Mouse (Mus musculus) neural tube, embryonic 13.5 days (tissue): ENCODE data around the gene Tnrc6c. TPM values are rescaled to one million over a fixed set of nuclear protein-coding genes. Genes with fewer than 3 reads are reported as not detected.

Experiments used
- ATAC-seq: fragments of 200-750 bp; cut with Nextera tagmentation; 2 replicates; pipeline ENCODE4 v1.8.0; 2017; ENCODE audit warnings: low read depth, mild to moderate bottlenecking, moderate TSS enrichment, moderate library complexity
- H3K27ac ChIP-seq: fragments of 300-500 bp; sonication (generic); replicated peaks from 2 replicates; pipeline ENCODE4 v1.5.1; 2015; ENCODE audit warnings: moderate library complexity, mild to moderate bottlenecking, inconsistent platforms
- H3K27me3 ChIP-seq: fragments of 300-500 bp; sonication (generic); 2 replicates; pipeline ENCODE4 v1.6.1; 2015; ENCODE audit warnings: mild to moderate bottlenecking, inconsistent platforms
- H3K36me3 ChIP-seq: fragments of 300-500 bp; sonication (generic); 2 replicates; pipeline ENCODE4 v1.6.1; 2015; ENCODE audit warnings: mild to moderate bottlenecking, inconsistent platforms
- H3K4me1 ChIP-seq: fragments of 300-500 bp; sonication (generic); replicated peaks from 2 replicates; pipeline ENCODE4 v1.6.1; 2015; ENCODE audit warnings: inconsistent platforms
- H3K4me2 ChIP-seq: fragments of 300-500 bp; sonication (generic); 2 replicates; pipeline ENCODE4 v1.6.1; 2015; ENCODE audit warnings: inconsistent platforms, mild to moderate bottlenecking, moderate library complexity
- H3K4me3 ChIP-seq: fragments of 300-500 bp; sonication (generic); 2 replicates; pipeline ENCODE4 v1.5.1; 2015; ENCODE audit warnings: mild to moderate bottlenecking, inconsistent platforms
- H3K9ac ChIP-seq: fragments of 300-500 bp; sonication (generic); 2 replicates; pipeline ENCODE4 v1.6.1; 2015; ENCODE audit warnings: moderate library complexity, mild to moderate bottlenecking, inconsistent platforms
- H3K9me3 ChIP-seq: fragments of 300-500 bp; sonication (generic); 2 replicates; pipeline ENCODE4 v1.6.1; 2016; ENCODE audit warnings: inconsistent platforms
- WGBS: fragments of 180-500 bp; shearing (Covaris S2); methylation state at CpG from one replicate; pipeline ENCODE4 v1.1.7; 2015; 5-methylcytosine and 5-hydroxymethylcytosine counted together
- polyA plus RNA-seq: library from polyadenylated mRNA; unstranded; fragments of >200 nt; fragmentation: Nextera tagmentation; extraction: Ambion mirVana; gene quantifications from 2 replicates; pipeline ENCODE4 v1.2.1, GENCODE M21; 2015

Gene Tnrc6c
- 24.9 and 26.5 TPM in 2 replicates for polyA plus RNA-seq

DNA sequence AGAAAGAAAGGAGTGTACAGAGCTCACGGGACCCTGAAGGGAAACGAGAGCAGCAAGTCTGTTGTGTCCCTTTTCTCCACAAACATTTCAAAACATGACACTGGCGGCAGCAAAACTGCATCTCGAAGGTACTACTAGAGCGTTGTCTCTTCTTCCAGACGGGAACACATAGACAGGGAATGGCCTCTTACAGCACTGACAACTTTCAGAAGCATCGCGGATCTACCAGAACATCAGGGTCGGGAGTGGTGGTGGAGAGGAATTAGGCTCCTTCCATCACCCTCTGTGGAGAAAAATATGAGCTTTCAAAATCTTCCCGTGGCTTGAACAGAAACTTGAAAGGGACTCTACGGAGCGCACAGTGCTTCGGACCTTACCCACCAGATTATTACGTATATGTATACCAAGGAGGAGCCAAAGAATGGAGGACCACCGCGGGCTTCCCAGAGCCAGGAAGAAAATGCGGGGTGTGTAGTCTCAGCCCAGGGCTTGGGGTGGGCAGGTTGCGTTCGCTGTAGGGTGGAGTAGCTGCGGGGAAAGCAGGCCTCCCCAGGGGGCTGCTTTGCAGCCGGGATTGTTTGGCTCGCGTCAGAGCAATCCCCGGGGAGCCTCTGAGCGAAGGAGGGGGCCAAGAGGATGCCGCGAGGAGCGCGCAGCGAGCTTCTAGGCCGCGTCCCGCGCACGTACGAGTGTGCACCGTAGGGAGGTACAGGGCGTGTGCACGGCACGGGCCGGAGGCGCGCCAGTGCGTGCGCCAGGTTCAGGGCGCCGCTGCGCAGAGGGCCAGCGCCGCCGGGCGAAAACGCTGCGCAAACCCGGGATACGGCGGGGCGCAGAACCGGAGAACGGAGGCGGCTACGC, at the start of gene Tnrc6c:
Gene Tnrc6c (plus strand): TSS at position 799 of the 861 bp plus-strand sequence.
- under 1% methylated on average over 62 of the region's 62 CpGs for WGBS
- peaks cover 41% of the 10 kb centered on the region for H3K4me1 ChIP-seq
- H3K4me2 ChIP-seq, result peak within 1 kb of the TSS; percentile 90
- peak within 1 kb of the TSS; percentile 98 for H3K9ac ChIP-seq
- H3K36me3 ChIP-seq, result no peaks in the 10 kb centered on the region
- ATAC-seq, result peak; percentile 96
- H3K4me3 ChIP-seq, result peak within 1 kb of the TSS; percentile 83
- peak within 1 kb of the TSS; percentile 99 for H3K27ac ChIP-seq
- peaks cover 19% of the 10 kb centered on the region for H3K27me3 ChIP-seq
- H3K9me3 ChIP-seq, result no peaks in the 10 kb centered on the region

DNA sequence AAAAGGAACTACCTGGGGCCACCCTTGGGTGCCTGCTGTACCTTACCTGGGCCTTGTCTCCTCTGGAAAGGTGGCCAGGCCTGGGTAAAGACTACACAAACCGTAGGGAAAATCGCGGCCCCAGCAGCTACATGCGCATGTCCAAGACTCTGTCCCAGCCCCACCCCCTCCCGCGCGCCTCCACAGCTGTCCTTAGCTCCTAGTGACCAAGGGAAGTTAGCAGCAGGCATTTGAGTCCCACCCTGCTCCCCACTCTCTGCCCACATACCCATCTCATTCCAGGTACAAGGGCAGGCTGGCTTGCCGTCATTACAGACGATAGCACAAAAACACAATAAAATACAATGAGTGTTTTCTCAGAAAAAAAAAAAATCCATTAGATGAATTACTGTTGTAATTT, 48.0 kb upstream of the Tnrc6c start:
- Histone ChIP-seq H3K9me3 (no peaks in the 10 kb centered on the region), H3K4me3 (no peak overlapping the region), H3K4me2 (peak overlapping the region; percentile 30), H3K36me3 (no peaks in the 10 kb centered on the region), H3K4me1 (peaks cover 50% of the 10 kb centered on the region), H3K27me3 (peaks cover 11% of the 10 kb centered on the region), H3K9ac (no peak overlapping the region), H3K27ac (peak overlapping the region; percentile 54)
- 0 out of 2 replicates have a peak, but pooled peaks have one; percentile 36 for ATAC-seq
- whole genome bisulfite sequencing, result 38% methylated on average over 9 of the region's 9 CpGs

GRCm38 (mm10) chr11:117606605-117607203, 47.4 kb upstream of the Tnrc6c start:
- no peaks in the 10 kb centered on the region for H3K9me3 ChIP-seq
- H3K27me3 ChIP-seq, result peaks cover 9% of the 10 kb centered on the region
- peak overlapping the region; percentile 30; the same call in 1 of the 2 replicates for H3K4me2 ChIP-seq
- no peak overlapping the region for H3K4me3 ChIP-seq
- no peak overlapping the region for H3K9ac ChIP-seq
- 9% methylated on average over 13 of the region's 13 CpGs for WGBS
- peaks cover 53% of the 10 kb centered on the region for H3K4me1 ChIP-seq
- ATAC-seq, result peak; percentile 19; the same call in 1 of the 2 replicates
- H3K36me3 ChIP-seq, result no peaks in the 10 kb centered on the region
- H3K27ac ChIP-seq, result peak overlapping the region; percentile 61

GRCm38 (mm10) chr11:117608141-117608789, 45.8 kb upstream of the Tnrc6c start:
- Histone ChIP-seq H3K4me3 (no peak overlapping the region), H3K9ac (no peak overlapping the region), H3K4me1 (peaks cover 58% of the 10 kb centered on the region), H3K9me3 (no peaks in the 10 kb centered on the region), H3K36me3 (no peaks in the 10 kb centered on the region), H3K4me2 (no peak overlapping the region), H3K27me3 (peaks cover 8% of the 10 kb centered on the region; the same call in 1 of the 2 replicates), H3K27ac (0 out of 2 replicates have a peak overlapping the region, but pooled peaks have one; percentile 34)
- 37% methylated on average over 9 of the region's 9 CpGs for WGBS
- ATAC-seq, result no peak

DNA sequence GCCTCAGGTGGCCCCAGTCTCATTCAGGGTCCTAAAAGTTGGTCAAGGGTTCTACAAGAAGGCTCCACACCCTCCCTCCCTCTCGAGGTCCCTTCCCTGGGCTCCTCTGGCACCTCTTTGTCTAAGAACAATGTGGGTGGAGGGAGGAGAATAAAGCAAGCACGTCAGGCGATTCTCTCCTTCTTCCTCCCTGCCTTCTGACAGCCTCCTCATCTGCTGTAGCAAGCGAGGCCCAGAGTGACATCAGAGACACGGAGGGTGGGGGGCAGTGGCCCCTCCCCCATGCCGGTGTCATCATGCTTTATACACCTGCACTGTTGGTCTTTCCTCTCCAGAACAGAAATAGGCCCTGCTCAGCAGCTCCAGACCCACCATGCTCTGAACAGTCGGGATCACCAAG, 45.1 kb upstream of the Tnrc6c start:
- Histone ChIP-seq H3K9me3 (no peaks in the 10 kb centered on the region), H3K27me3 (peaks cover 8% of the 10 kb centered on the region; the same call in 1 of the 2 replicates), H3K4me3 (no peak overlapping the region), H3K36me3 (no peaks in the 10 kb centered on the region), H3K9ac (no peak overlapping the region), H3K27ac (no peak overlapping the region), H3K4me2 (no peak overlapping the region), H3K4me1 (peaks cover 58% of the 10 kb centered on the region)
- no peak for ATAC-seq
- 18% methylated on average over 7 of the region's 7 CpGs for WGBS

DNA sequence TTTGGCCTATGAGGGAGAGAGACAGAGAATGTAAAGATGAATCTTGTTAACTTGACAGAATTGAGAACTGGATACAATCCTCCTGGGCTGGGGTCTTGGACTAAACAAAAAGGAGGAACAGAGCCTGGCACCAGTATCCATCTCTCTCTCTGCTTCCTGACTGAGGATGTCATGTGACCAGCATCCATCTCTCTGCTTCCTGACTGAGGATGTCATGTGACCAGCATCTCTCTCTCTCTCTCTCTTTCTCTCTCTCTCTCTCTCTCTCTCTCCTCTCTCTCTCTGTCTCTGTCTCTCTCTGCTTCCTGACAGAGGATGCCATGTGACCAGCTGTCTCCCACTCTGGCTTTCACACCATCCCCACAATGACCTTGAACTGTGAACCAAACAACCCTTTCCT, 43.5 kb upstream of the Tnrc6c start:
- Histone ChIP-seq H3K27ac (peak overlapping the region; percentile 67; the same call in 1 of the 2 replicates), H3K9me3 (no peaks in the 10 kb centered on the region), H3K4me1 (peaks cover 59% of the 10 kb centered on the region), H3K27me3 (peaks cover 20% of the 10 kb centered on the region), H3K36me3 (no peaks in the 10 kb centered on the region), H3K4me2 (peak overlapping the region; percentile 35), H3K4me3 (no peak overlapping the region), H3K9ac (no peak overlapping the region)
- ATAC-seq, result no peak

- Histone ChIP-seq H3K9ac (no peak overlapping the region), H3K36me3 (no peaks in the 10 kb centered on the region), H3K9me3 (no peaks in the 10 kb centered on the region), H3K27me3 (peaks cover 25% of the 10 kb centered on the region), H3K27ac (no peak overlapping the region), H3K4me2 (peak overlapping the region; percentile 35), H3K4me1 (peaks cover 56% of the 10 kb centered on the region), H3K4me3 (0 out of 2 replicates have a peak overlapping the region, but pooled peaks have one; percentile 1)
- 4% methylated on average over 13 of the region's 13 CpGs for WGBS
- ATAC-seq, result no peak
Observed at GRCm38 (mm10) chr11:117611068-117611467, 43.0 kb upstream of the Tnrc6c start.

DNA sequence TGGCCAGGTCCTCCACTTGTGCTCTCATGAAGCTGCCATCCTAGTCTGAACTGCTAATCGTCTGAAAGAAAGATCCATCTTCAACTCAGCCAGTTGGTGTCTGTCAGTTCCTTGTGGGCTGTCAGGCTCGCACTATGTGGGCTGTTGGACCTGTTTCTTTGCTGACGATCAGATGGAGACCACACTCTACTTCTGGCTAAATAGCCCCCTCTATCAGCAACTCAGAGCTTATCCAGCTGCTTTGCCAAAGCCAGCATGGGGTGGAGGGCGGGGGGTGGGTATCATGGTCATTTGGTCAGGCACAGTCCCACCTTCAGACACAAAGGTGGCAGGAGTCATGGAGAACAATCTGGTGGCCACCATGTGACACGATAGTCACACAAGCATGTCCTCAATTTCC, 42.2 kb upstream of the Tnrc6c start:
- no peak for ATAC-seq
- Histone ChIP-seq H3K4me1 (peaks cover 56% of the 10 kb centered on the region), H3K9ac (no peak overlapping the region), H3K9me3 (no peaks in the 10 kb centered on the region), H3K4me2 (no peak overlapping the region), H3K27ac (no peak overlapping the region), H3K36me3 (no peaks in the 10 kb centered on the region), H3K27me3 (peaks cover 32% of the 10 kb centered on the region), H3K4me3 (no peak overlapping the region)
- 57% methylated on average over 5 of the region's 5 CpGs for WGBS

- WGBS, result 60% methylated on average over 7 of the region's 7 CpGs
Observed at GRCm38 (mm10) chr11:117612885-117613284, 41.2 kb upstream of the Tnrc6c start.

DNA sequence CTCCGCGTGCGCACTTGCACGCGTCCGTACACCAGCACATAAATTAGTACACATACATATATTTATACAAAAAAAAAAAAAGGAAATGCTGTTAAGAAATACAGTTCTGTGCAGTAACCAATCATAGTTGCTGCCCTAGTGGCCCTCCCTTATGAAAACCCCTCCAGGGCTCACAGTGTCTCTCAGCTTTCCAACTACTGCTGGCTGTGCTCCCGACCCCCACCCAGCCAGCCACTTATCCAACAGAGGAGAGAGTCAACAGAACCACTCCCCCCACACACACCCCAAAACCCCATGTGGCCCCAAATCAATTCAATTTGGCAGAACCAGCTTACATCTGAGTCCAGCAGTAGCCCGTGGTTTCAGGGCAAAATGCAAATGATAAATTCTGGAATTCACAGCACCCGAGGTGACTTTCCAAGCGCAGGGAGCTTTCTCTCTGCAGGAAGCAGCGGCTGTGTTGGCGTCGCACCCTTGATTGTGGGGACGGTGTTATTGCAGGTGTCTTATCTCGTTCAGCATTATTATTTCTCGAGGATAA, 36.7 kb upstream of the Tnrc6c start:
- Histone ChIP-seq H3K4me3 (peak overlapping the region; percentile 13), H3K4me2 (peak overlapping the region; percentile 43), H3K36me3 (no peaks in the 10 kb centered on the region), H3K4me1 (peaks cover 52% of the 10 kb centered on the region), H3K27ac (peak overlapping the region; percentile 88), H3K27me3 (peaks cover 29% of the 10 kb centered on the region), H3K9me3 (no peaks in the 10 kb centered on the region), H3K9ac (peak overlapping the region; percentile 55)
- WGBS, result 15% methylated on average over 16 of the region's 16 CpGs
- ATAC-seq, result 0 out of 2 replicates have a peak, but pooled peaks have one; percentile 19

More at GRCm38 (mm10) chr11:117612885-117613284, 41.2 kb upstream of the Tnrc6c start:
- Histone ChIP-seq H3K9ac (no peak overlapping the region), H3K27me3 (peaks cover 34% of the 10 kb centered on the region), H3K9me3 (no peaks in the 10 kb centered on the region), H3K27ac (no peak overlapping the region), H3K4me1 (peaks cover 61% of the 10 kb centered on the region), H3K36me3 (no peaks in the 10 kb centered on the region), H3K4me3 (no peak overlapping the region), H3K4me2 (no peak overlapping the region)
- ATAC-seq, result no peak

DNA sequence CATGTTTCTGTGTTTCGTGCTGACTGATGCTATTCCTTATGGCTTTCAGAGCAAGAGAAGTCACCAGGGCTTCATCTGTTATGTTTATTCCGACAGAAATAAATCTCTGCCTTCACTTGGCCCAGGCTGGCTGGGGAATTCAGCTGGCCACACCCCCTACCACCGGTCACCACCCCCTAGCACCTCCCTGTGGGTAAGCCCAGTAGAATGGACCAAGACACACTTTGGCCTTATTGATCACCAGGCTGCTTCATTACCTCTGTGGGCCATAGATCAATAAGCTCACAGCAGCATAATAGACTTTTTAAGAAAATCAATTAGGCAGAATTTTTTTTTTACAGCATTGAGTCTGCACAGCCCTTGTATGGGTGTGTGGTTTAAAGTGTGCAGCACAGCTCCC, 35.9 kb upstream of the Tnrc6c start:
- Histone ChIP-seq H3K4me2 (peak overlapping the region; percentile 43), H3K4me1 (peaks cover 47% of the 10 kb centered on the region), H3K4me3 (no peak overlapping the region), H3K27ac (peak overlapping the region; percentile 88), H3K27me3 (peaks cover 26% of the 10 kb centered on the region; the same call in 1 of the 2 replicates), H3K9me3 (no peaks in the 10 kb centered on the region), H3K9ac (peak overlapping the region; percentile 55), H3K36me3 (no peaks in the 10 kb centered on the region)
- ATAC-seq, result peak; percentile 68
- WGBS, result 4% methylated on average over 3 of the region's 3 CpGs
